Mouse (Mus musculus) spleen, postnatal 14 days (tissue): ENCODE measurements at regions not wholly inside any gene's neighbourhood (a gene's known extent, or its start where the extent isn't known, plus 50 kb on each side); places are given as distances from the start of the nearest gene placed in this dataset.

ENCODE experiments used
- DNase-seq, 2 experiments: peaks; one replicate each; pipeline ENCODE4 v3.0.0; 2021 to 2022; ENCODE audit warnings: low spot score in 2 of 2

- DNase-seq = no peak
Measured at GRCm38 (mm10) chr9:31794911-31795310, 118.4 kb downstream of the Barx2 start.

GRCm38 (mm10) chr9:31775956-31776355 lies 137.3 kb downstream of the Barx2 start:
- DNase-seq = no peak

GRCm38 (mm10) chr9:31765401-31765800 lies 147.9 kb downstream of the Barx2 start:
- no peak for DNase-seq

GRCm38 (mm10) chr9:31757894-31758561 lies 155.2 kb downstream of the Barx2 start:
- DNase-seq = no peak

GRCm38 (mm10) chr9:31730443-31730842 lies 182.8 kb downstream of the Barx2 start:
- no peak for DNase-seq

- no peak for DNase-seq
Measured at GRCm38 (mm10) chr9:31719309-31719708, 194.0 kb downstream of the Barx2 start.

- no peak for DNase-seq
Measured at GRCm38 (mm10) chr9:31710022-31710421, 203.2 kb downstream of the Barx2 start.

GRCm38 (mm10) chr9:31706688-31707087 lies 206.6 kb downstream of the Barx2 start:
- DNase-seq = no peak

GRCm38 (mm10) chr9:31690921-31691475 lies 222.3 kb downstream of the Barx2 start:
- no peak for DNase-seq

- DNase-seq = no peak
Measured at GRCm38 (mm10) chr9:31688398-31688705, 224.1 kb upstream of the Tmem45b start.

- no peak for DNase-seq
Measured at GRCm38 (mm10) chr9:31687686-31688397, 223.6 kb upstream of the Tmem45b start.

- DNase-seq = no peak
Measured at GRCm38 (mm10) chr9:31686466-31686865, 222.2 kb upstream of the Tmem45b start.

GRCm38 (mm10) chr9:31684812-31685188 lies 220.5 kb upstream of the Tmem45b start:
- no peak for DNase-seq

- no peak for DNase-seq
Measured at GRCm38 (mm10) chr9:31684099-31684811, 220.0 kb upstream of the Tmem45b start.

GRCm38 (mm10) chr9:31683302-31684081 lies 219.2 kb upstream of the Tmem45b start:
- DNase-seq = no peak

GRCm38 (mm10) chr9:31682893-31683292 lies 218.6 kb upstream of the Tmem45b start:
- no peak for DNase-seq

GRCm38 (mm10) chr9:31677150-31677549 lies 212.9 kb upstream of the Tmem45b start:
- DNase-seq = no peak

- no peak for DNase-seq
Measured at GRCm38 (mm10) chr9:31659026-31659425, 194.8 kb upstream of the Tmem45b start.

- DNase-seq = no peak
Measured at GRCm38 (mm10) chr9:31657612-31658011, 193.3 kb upstream of the Tmem45b start.

- DNase-seq = no peak
Measured at GRCm38 (mm10) chr9:31656676-31657075, 192.4 kb upstream of the Tmem45b start.

- DNase-seq = no peak
Measured at GRCm38 (mm10) chr9:31654747-31655146, 190.5 kb upstream of the Tmem45b start.

- DNase-seq = no peak
Measured at GRCm38 (mm10) chr9:31654213-31654612, 190.0 kb upstream of the Tmem45b start.
